Mouse (Mus musculus) heart, embryonic 14.5 days (tissue): ENCODE data around the gene Adamts7. TPM values are rescaled to one million over a fixed set of nuclear protein-coding genes. Genes with fewer than 3 reads are reported as not detected.

Experiments
- ATAC-seq: fragments of 200-750 bp; cut with Nextera tagmentation; 2 replicates; pipeline ENCODE4 v1.8.0; 2017; ENCODE audit warnings: low read depth, moderate TSS enrichment; ENCODE audit not compliant: insufficient number of reproducible peaks, insufficient read depth, low FRiP score
- H3K27ac ChIP-seq, 2 experiments: fragments of 200-500 bp in 1 of 2; fragments of 300-500 bp in 1 of 2; sonication (generic) in 1 of 2; replicated peaks in 1 of 2; 2 replicates each; pipeline ENCODE4 v1.5.1; 2012 to 2014; ENCODE audit warnings: low read depth in 2 of 2, low read length in 2 of 2, control low read depth in 1 of 2, mild to moderate bottlenecking in 1 of 2, mixed read lengths in 1 of 2; ENCODE audit not compliant: control insufficient read depth in 1 of 2, insufficient read depth in 1 of 2
- H3K27me3 ChIP-seq: fragments of 300-500 bp; sonication (generic); 2 replicates; pipeline ENCODE4 v1.6.1; 2014; ENCODE audit warnings: mild to moderate bottlenecking, low read length, control low read depth; ENCODE audit not compliant: control insufficient read depth, insufficient read depth
- H3K36me3 ChIP-seq: fragments of 300-500 bp; sonication (generic); 2 replicates; pipeline ENCODE4 v1.6.1; 2014; ENCODE audit warnings: mild to moderate bottlenecking, control low read depth, low read length, mixed read lengths; ENCODE audit not compliant: control insufficient read depth, insufficient read depth
- H3K4me1 ChIP-seq, 2 experiments: fragments of 200-500 bp in 1 of 2; fragments of 300-500 bp in 1 of 2; sonication (generic) in 1 of 2; 2 replicates each; pipeline ENCODE4 v1.6.1; 2012 to 2014; ENCODE audit warnings: low read length in 2 of 2, control low read depth in 1 of 2, mixed read lengths in 1 of 2; ENCODE audit not compliant: control insufficient read depth in 2 of 2, insufficient read depth in 2 of 2
- H3K4me2 ChIP-seq: fragments of 300-500 bp; sonication (generic); 2 replicates; pipeline ENCODE4 v1.6.1; 2014; ENCODE audit warnings: mild to moderate bottlenecking, low read length
- H3K4me3 ChIP-seq, 2 experiments: fragments of 200-500 bp in 1 of 2; fragments of 300-500 bp in 1 of 2; sonication (generic) in 1 of 2; 2 replicates each; pipeline ENCODE4 v1.5.1; 2012 to 2014; ENCODE audit warnings: low read length in 2 of 2, mild to moderate bottlenecking in 2 of 2, control low read depth in 1 of 2, low read depth in 1 of 2, moderate library complexity in 1 of 2; ENCODE audit not compliant: control insufficient read depth in 1 of 2, insufficient read depth in 1 of 2
- H3K9ac ChIP-seq: fragments of 300-500 bp; sonication (generic); 2 replicates; pipeline ENCODE4 v1.6.1; 2014; ENCODE audit warnings: mild to moderate bottlenecking, low read length
- H3K9me3 ChIP-seq: fragments of 300-500 bp; sonication (generic); 2 replicates; pipeline ENCODE4 v1.6.1; 2016; ENCODE audit warnings: low read length, control low read depth; ENCODE audit not compliant: control insufficient read depth
- WGBS: fragments of 180-500 bp; shearing (Covaris S2); extraction: QIAGEN DNeasy Blood & Tissue Kit; methylation state at CpG from one replicate; pipeline ENCODE4 v1.1.7; 2014; 5-methylcytosine and 5-hydroxymethylcytosine counted together
- polyA plus RNA-seq: library from polyadenylated mRNA; unstranded; fragments of >200 nt; fragmentation: Nextera tagmentation; extraction: Ambion mirVana; gene quantifications from 2 replicates; pipeline ENCODE4 v1.2.1, GENCODE M21; 2014

The Adamts7 gene
- polyA plus RNA-seq, 1 experiment from 2014 or later: 8.8 TPM

- no peak overlapping the region for H3K9ac ChIP-seq
- 82% methylated on average over 4 of the region's 4 CpGs for WGBS
- ATAC-seq: no peak
- no peak overlapping the region for H3K4me3 ChIP-seq
- H3K9me3 ChIP-seq: no peaks in the 10 kb centered on the region
- peaks cover 8 to 9% of the 10 kb centered on the region in 2 experiments; a peak in 3 of 4 replicates for H3K4me1 ChIP-seq
- H3K4me2 ChIP-seq: no peak overlapping the region
- no peaks in the 10 kb centered on the region for H3K27me3 ChIP-seq
- H3K27ac ChIP-seq: no peak overlapping the region
- peaks cover 18% of the 10 kb centered on the region; the same call in 1 of the 2 replicates for H3K36me3 ChIP-seq
Measured at GRCm38 (mm10) chr9:90240560-90240959, 77.7 kb downstream of the Adamts7 start.

GRCm38 (mm10) chr9:90241041-90241440 is 78.2 kb downstream of the Adamts7 start:
- no peak for ATAC-seq
- WGBS: 84% methylated on average over 6 of the region's 6 CpGs
- H3K27ac ChIP-seq: no peak overlapping the region
- H3K4me1 ChIP-seq: peaks cover 8 to 9% of the 10 kb centered on the region in 2 experiments; a peak in 3 of 4 replicates
- no peak overlapping the region for H3K9ac ChIP-seq
- H3K27me3 ChIP-seq: no peaks in the 10 kb centered on the region
- no peaks in the 10 kb centered on the region for H3K9me3 ChIP-seq
- peaks cover 18% of the 10 kb centered on the region; the same call in 1 of the 2 replicates for H3K36me3 ChIP-seq
- no peak overlapping the region for H3K4me2 ChIP-seq
- no peak overlapping the region for H3K4me3 ChIP-seq

- H3K27me3 ChIP-seq: no peaks in the 10 kb centered on the region
- H3K4me1 ChIP-seq: peaks cover 8 to 9% of the 10 kb centered on the region in 2 experiments; a peak in 3 of 4 replicates
- H3K27ac ChIP-seq: no peak overlapping the region
- H3K9me3 ChIP-seq: no peaks in the 10 kb centered on the region
- no peak overlapping the region for H3K4me3 ChIP-seq
- H3K36me3 ChIP-seq: peaks cover 18% of the 10 kb centered on the region
- WGBS: 70% methylated on average over 7 of the region's 7 CpGs
- H3K9ac ChIP-seq: no peak overlapping the region
- no peak overlapping the region for H3K4me2 ChIP-seq
- ATAC-seq: no peak
Measured at GRCm38 (mm10) chr9:90241618-90242017, 78.7 kb downstream of the Adamts7 start.

- Histone ChIP-seq H3K36me3 (peaks cover 21% of the 10 kb centered on the region), H3K27me3 (no peaks in the 10 kb centered on the region), H3K9me3 (no peaks in the 10 kb centered on the region), H3K4me1 (peaks cover 12 to 14% of the 10 kb centered on the region in 2 experiments), H3K9ac (no peak overlapping the region), H3K27ac (no peak overlapping the region), H3K4me3 (no peak overlapping the region), H3K4me2 (no peak overlapping the region)
- WGBS: 65% methylated on average over 6 of the region's 6 CpGs
- no peak for ATAC-seq
Measured at GRCm38 (mm10) chr9:90242291-90242690, 79.4 kb downstream of the Adamts7 start.

- Histone ChIP-seq H3K27me3 (no peaks in the 10 kb centered on the region), H3K4me2 (no peak overlapping the region), H3K4me1 (peaks cover 13 to 16% of the 10 kb centered on the region in 2 experiments), H3K9me3 (no peaks in the 10 kb centered on the region), H3K27ac (no peak overlapping the region), H3K36me3 (peaks cover 21% of the 10 kb centered on the region), H3K4me3 (no peak overlapping the region), H3K9ac (no peak overlapping the region)
- WGBS: 76% methylated on average over 7 of the region's 7 CpGs
- no peak for ATAC-seq
Measured at GRCm38 (mm10) chr9:90242855-90243254, 80.0 kb downstream of the Adamts7 start.

DNA sequence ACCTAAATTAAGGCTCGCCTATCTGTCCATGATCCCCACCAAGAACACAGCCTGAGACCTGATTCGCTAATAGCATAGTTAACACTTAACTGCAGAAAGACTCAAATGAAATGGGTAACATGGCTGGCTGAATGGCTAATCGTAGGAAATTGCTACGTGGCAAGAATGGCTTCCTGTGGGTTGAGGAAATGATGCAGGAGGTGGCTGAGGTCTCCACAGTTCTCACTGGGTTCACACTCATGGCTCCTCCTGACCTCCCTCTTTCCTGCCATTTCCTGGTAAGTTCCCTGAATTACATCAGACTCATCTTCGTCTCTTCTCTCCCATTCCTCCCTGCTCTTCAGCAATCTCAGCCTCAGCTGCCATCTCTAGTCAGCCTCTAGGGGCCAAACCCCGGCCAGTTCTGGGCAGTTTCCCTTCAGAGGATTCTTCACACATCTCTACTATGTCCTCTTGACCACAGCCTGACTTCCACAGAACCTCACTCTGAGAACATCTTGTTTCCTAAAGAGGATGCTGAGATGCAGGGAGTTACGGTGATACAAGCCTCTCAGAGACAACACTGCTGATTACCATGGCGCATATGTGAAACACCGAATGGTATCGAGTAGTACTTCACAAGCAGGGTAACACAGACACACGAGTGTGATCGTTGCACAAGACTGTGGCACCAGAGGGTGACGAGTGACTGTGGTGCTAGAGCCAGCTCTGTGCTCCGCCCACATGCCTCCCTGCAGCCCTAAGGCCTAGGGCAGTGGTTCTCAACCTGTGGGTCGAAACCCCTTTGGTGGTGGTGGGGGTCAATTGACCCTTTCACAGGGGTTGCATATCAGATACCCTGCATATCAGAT is 81.7 kb downstream of the Adamts7 start:
- peaks cover 17% of the 10 kb centered on the region for H3K36me3 ChIP-seq
- no peak overlapping the region for H3K27ac ChIP-seq
- no peak overlapping the region for H3K4me3 ChIP-seq
- no peak for ATAC-seq
- H3K4me1 ChIP-seq: peaks cover 15 to 18% of the 10 kb centered on the region in 2 experiments; a peak in 3 of 4 replicates
- no peak overlapping the region for H3K9ac ChIP-seq
- no peak overlapping the region for H3K4me2 ChIP-seq
- H3K9me3 ChIP-seq: no peaks in the 10 kb centered on the region
- H3K27me3 ChIP-seq: no peaks in the 10 kb centered on the region
- 79% methylated on average over 15 of the region's 15 CpGs for WGBS

- Histone ChIP-seq H3K4me2 (no peak overlapping the region), H3K4me1 (peaks cover 21 to 24% of the 10 kb centered on the region in 2 experiments), H3K4me3 (no peak overlapping the region), H3K36me3 (peaks cover 10% of the 10 kb centered on the region; the same call in 1 of the 2 replicates), H3K9me3 (no peaks in the 10 kb centered on the region), H3K27me3 (no peaks in the 10 kb centered on the region), H3K9ac (no peak overlapping the region), H3K27ac (no peak overlapping the region)
- no peak for ATAC-seq
- WGBS: 48% methylated on average over 6 of the region's 6 CpGs
Measured at GRCm38 (mm10) chr9:90245206-90245605, 82.3 kb downstream of the Adamts7 start.
